25 mouse cellular contexts compared by ENCODE assay signal in genomic region chr8:26324606-26325005, GRCm38 (mm10).
"Had no signal": no experiment of that assay in that cellular context is flagged by ENCODE, and none has a peak within 500 bp of the region (broad histone marks: within the 10 kb centered on the region; RNA-seq: fewer than 3 reads in every experiment).

No protein-coding gene starts in this region.

- H3K27ac ChIP-seq: gastrocnemius, adult 2 months; heart, embryonic 10.5 days; hindbrain, embryonic 10.5 days; hindbrain, embryonic 12.5 days; hindbrain, embryonic 14.5 days; layer of hippocampus, adult 2 months; left cerebral cortex, adult 2 months; limb, embryonic 10.5 days; limb, embryonic 12.5 days; liver, embryonic 13.5 days; liver, embryonic 15.5 days had no signal

- H3K9me3 ChIP-seq: heart, embryonic 10.5 days; heart, embryonic 12.5 days; hindbrain, embryonic 10.5 days; hindbrain, embryonic 12.5 days; limb, embryonic 10.5 days; limb, embryonic 12.5 days; liver, embryonic 13.5 days; liver, embryonic 15.5 days had no signal

- DNase-seq: gastrocnemius, adult 2 months; gastrocnemius, postnatal 10 days; gastrocnemius, postnatal 25 days; heart, postnatal 10 days; heart, postnatal 4 days; kidney, adult 2 months; kidney, postnatal 10 days; kidney, postnatal 4 days; liver; liver, embryonic 13.5 days; liver, postnatal 0 days had no signal

- ATAC-seq: forebrain, embryonic 16.5 days; hindbrain, embryonic 16.5 days; inflammation-experienced regulatory T-cells, adult 6 months; liver, postnatal 0 days had no signal

- H3K27me3 ChIP-seq: heart, embryonic 12.5 days; limb, embryonic 12.5 days; liver, embryonic 13.5 days; liver, embryonic 15.5 days had no signal

- H3K36me3 ChIP-seq: heart, embryonic 10.5 days; heart, embryonic 12.5 days; hindbrain, embryonic 10.5 days; hindbrain, embryonic 12.5 days; limb, embryonic 10.5 days; limb, embryonic 12.5 days; liver, embryonic 13.5 days; liver, embryonic 15.5 days had no signal

- H3K4me3 ChIP-seq: gastrocnemius, adult 2 months; heart, embryonic 10.5 days; heart, embryonic 12.5 days; hindbrain, embryonic 10.5 days; hindbrain, embryonic 12.5 days; layer of hippocampus, adult 2 months; left cerebral cortex, adult 2 months; limb, embryonic 10.5 days; limb, embryonic 12.5 days; liver, embryonic 13.5 days; liver, embryonic 15.5 days had no signal

- H3K9ac ChIP-seq: heart, embryonic 12.5 days; hindbrain, embryonic 12.5 days; hindbrain, embryonic 14.5 days; limb, embryonic 12.5 days; liver, embryonic 13.5 days; liver, embryonic 15.5 days; liver, postnatal 0 days had no signal

- H3K4me1 ChIP-seq: heart, embryonic 10.5 days; heart, embryonic 12.5 days; hindbrain, embryonic 10.5 days; hindbrain, embryonic 12.5 days; limb, embryonic 12.5 days; liver, embryonic 13.5 days; liver, embryonic 15.5 days had no signal

- H3K4me2 ChIP-seq: heart, embryonic 12.5 days; hindbrain, embryonic 12.5 days; hindbrain, embryonic 14.5 days; limb, embryonic 12.5 days; liver, embryonic 11.5 days; liver, embryonic 13.5 days; liver, embryonic 15.5 days had no signal
